ENCODE assay signal across 8 mouse cellular contexts in the genomic region with DNA sequence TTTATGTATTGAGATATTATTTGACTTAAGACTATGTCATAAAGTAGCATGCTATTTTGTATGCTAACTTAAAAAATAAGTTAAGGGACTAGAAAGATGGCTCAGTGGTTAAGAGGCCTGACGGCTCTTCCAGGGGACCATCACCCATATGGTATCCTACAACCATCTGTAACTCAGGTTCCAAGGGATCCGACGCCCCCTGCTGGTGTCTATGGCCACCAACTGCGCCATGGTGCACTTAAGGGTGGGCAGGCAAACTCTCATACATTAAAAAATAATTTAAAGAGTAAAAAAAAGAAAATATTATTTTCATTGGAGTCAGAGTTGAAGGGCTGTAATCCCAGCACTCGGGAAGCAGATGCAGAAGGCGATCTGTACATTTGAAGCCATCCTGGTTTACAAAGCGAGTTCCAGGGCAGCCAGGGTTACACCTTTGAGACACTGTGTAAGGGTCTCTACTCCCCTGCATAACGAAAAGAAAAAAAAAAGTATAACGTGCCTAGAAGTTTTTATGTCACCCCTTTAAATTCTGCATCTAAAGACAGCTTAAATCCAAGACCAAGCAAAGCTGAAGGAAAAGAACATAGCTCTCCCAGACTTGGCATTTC. TPM values are rescaled to one million over a fixed set of nuclear protein-coding genes. Genes with fewer than 3 reads are reported as not detected.
DNase-seq lines count a peak whose midpoint lies in the region; ATAC-seq lines count a peak whose summit lies in the region.

No protein-coding gene starts in this region.

- peak overlapping the region; percentile 82 for H3K4me2 ChIP-seq in lung, embryonic 15.5 days
- peak overlapping the region; percentile 82 for H3K4me2 ChIP-seq in liver, embryonic 11.5 days
- peak overlapping the region; percentile 36 for H3K4me2 ChIP-seq in stomach, embryonic 16.5 days (ENCODE audit: low read depth, low read length)

- H3K4me1 ChIP-seq in lung, embryonic 15.5 days = peaks cover 35% of the 10 kb centered on the region
- peaks cover 25% of the 10 kb centered on the region for H3K4me1 ChIP-seq in liver, embryonic 11.5 days (replicated peaks; ENCODE audit: control insufficient read depth, insufficient read depth, low read length)
- peaks cover 27% of the 10 kb centered on the region for H3K4me1 ChIP-seq in stomach, embryonic 16.5 days (ENCODE audit: control insufficient read depth, insufficient read depth, low read length)

- no peaks in the 10 kb centered on the region for H3K27me3 ChIP-seq in lung, embryonic 15.5 days
- no peaks in the 10 kb centered on the region for H3K27me3 ChIP-seq in liver, embryonic 11.5 days (replicated peaks; ENCODE audit: control insufficient read depth, insufficient read depth, low read length)
- no peaks in the 10 kb centered on the region for H3K27me3 ChIP-seq in stomach, embryonic 16.5 days (ENCODE audit: control insufficient read depth, insufficient read depth, low read length)

- H3K36me3 ChIP-seq in lung, embryonic 15.5 days = no peaks in the 10 kb centered on the region
- H3K36me3 ChIP-seq in liver, embryonic 11.5 days (ENCODE audit: control insufficient read depth, insufficient read depth, low read length) = no peaks in the 10 kb centered on the region
- H3K36me3 ChIP-seq in stomach, embryonic 16.5 days (ENCODE audit: control insufficient read depth, insufficient read depth, low read length) = no peaks in the 10 kb centered on the region

- H3K9me3 ChIP-seq in lung, embryonic 15.5 days = no peaks in the 10 kb centered on the region
- H3K9me3 ChIP-seq in liver, embryonic 11.5 days (ENCODE audit: control insufficient read depth, low read length) = no peaks in the 10 kb centered on the region
- no peaks in the 10 kb centered on the region for H3K9me3 ChIP-seq in stomach, embryonic 16.5 days (replicated peaks; ENCODE audit: control insufficient read depth, low read length)

- no peak overlapping the region for H3K9ac ChIP-seq in lung, embryonic 15.5 days
- peak overlapping the region; percentile 37; the same call in 1 of the 2 replicates for H3K9ac ChIP-seq in liver, embryonic 11.5 days (ENCODE audit: low read depth, low read length)
- H3K9ac ChIP-seq in stomach, embryonic 16.5 days (ENCODE audit: low read length) = no peak overlapping the region

- DNase-seq in lung, postnatal 25 days (ENCODE audit: low spot score) = no peak
- peak; percentile 70 for DNase-seq in ZHBTc4 (ENCODE audit: low read depth, low spot score)
- peak; percentile 23 for DNase-seq in forelimb bud, embryonic 11.5 days (ENCODE audit: low read depth, low spot score)
- DNase-seq in liver, embryonic 11.5 days (ENCODE audit: low spot score) = no peak
- no peak for DNase-seq in frontal cortex, postnatal 25 days (ENCODE audit: low spot score in 2 of 2)

- WGBS in lung, embryonic 15.5 days = 19% methylated on average over 9 of the region's 9 CpGs
- WGBS in liver, embryonic 11.5 days = 22% methylated on average over 9 of the region's 9 CpGs
- 16% methylated on average over 9 of the region's 9 CpGs for WGBS in stomach, embryonic 16.5 days

- no peak overlapping the region for H3K27ac ChIP-seq in lung, embryonic 15.5 days
- no peak overlapping the region for H3K27ac ChIP-seq in liver, embryonic 11.5 days (ENCODE audit: low read depth, low read length)
- H3K27ac ChIP-seq in stomach, embryonic 16.5 days (ENCODE audit: low read length) = no peak overlapping the region

- ATAC-seq in lung, embryonic 15.5 days (ENCODE audit: borderline replicate concordance, extremely low read depth, low FRiP score, low TSS enrichment) = peak; percentile 0; the same call in 1 of the 2 replicates
- 0 out of 2 replicates have a peak, but pooled peaks have one; percentile 37 for ATAC-seq in liver, embryonic 11.5 days (replicated peaks; ENCODE audit: low FRiP score)
- ATAC-seq in stomach, embryonic 16.5 days (ENCODE audit: insufficient read depth, low FRiP score) = 0 out of 2 replicates have a peak, but pooled peaks have one; percentile 2
- ATAC-seq in erythroid progenitor cell, adult 5-6 weeks (replicated peaks; ENCODE audit: low FRiP score, poor library complexity, severe bottlenecking) = no peak

- H3K4me3 ChIP-seq in lung, embryonic 15.5 days = peak overlapping the region; percentile 83
- H3K4me3 ChIP-seq in liver, embryonic 11.5 days (ENCODE audit: low read depth, low read length) = peak overlapping the region; percentile 70
- peak overlapping the region; percentile 83; the same call in 1 of the 2 replicates for H3K4me3 ChIP-seq in stomach, embryonic 16.5 days (replicated peaks; ENCODE audit: low read length)

RNA-seq across cellular contexts. Expression of gene Mocs1, which starts 0.4 kb away (rescaled TPM):
- 5.2 and 6.2 TPM in 2 replicates for polyA plus RNA-seq in lung, embryonic 15.5 days (2015; fragmentation: Nextera tagmentation; extraction: Ambion mirVana)
- 15.8 and 16.2 TPM in 2 replicates for polyA plus RNA-seq in liver, embryonic 11.5 days (2014; fragmentation: Nextera tagmentation; extraction: Ambion mirVana)
- 7.3 and 8.2 TPM in 2 replicates for polyA plus RNA-seq in stomach, embryonic 16.5 days (2015; fragmentation: Nextera tagmentation; extraction: Ambion mirVana)
- 131 and 136 TPM in 2 replicates for total RNA-seq in erythroid progenitor cell, adult 5-6 weeks (2015; ENCODE audit: low replicate concordance)
- 39.0 and 42.9 TPM in 2 replicates for total RNA-seq in erythroid progenitor cell, adult 5-6 weeks (2017; ENCODE audit: low replicate concordance)

Comparison
In these comparisons a context has a peak if more than half of its experiments do, and no peak if none do; other contexts are left out.
1. DNase-seq: peak in ZHBTc4 (single experiment) and forelimb bud, embryonic 11.5 days (single experiment); none in lung, postnatal 25 days (single experiment), liver, embryonic 11.5 days (single experiment) and frontal cortex, postnatal 25 days (0 of 2).
2. Peak in every context shown above with its lines, with median percentiles within 50 percentile points of each other: H3K4me2 ChIP-seq and H3K4me3 ChIP-seq.